Mouse (Mus musculus): Measurements from ENCODE around the gene Nptx2.

Gene Nptx2

GRCm38 (mm10) chr5:144545653-144546422, at the start of gene Nptx2:
Nptx2 (plus strand) TSS chr5:144545902.
- DNase-seq: peak; percentile 8

- no peak for DNase-seq
Measured at GRCm38 (mm10) chr5:144496481-144496880, 49.2 kb upstream of the Nptx2 start.

- no peak for DNase-seq
Measured at GRCm38 (mm10) chr5:144504239-144504638, 41.5 kb upstream of the Nptx2 start.

GRCm38 (mm10) chr5:144505731-144506130, 40.0 kb upstream of the Nptx2 start:
- DNase-seq: no peak

- DNase-seq: no peak
Measured at GRCm38 (mm10) chr5:144506156-144506555, 39.5 kb upstream of the Nptx2 start.

- no peak for DNase-seq
Measured at GRCm38 (mm10) chr5:144506689-144507552, 38.8 kb upstream of the Nptx2 start.

- DNase-seq: no peak
Measured at GRCm38 (mm10) chr5:144509431-144509830, 36.3 kb upstream of the Nptx2 start.

- DNase-seq: no peak
Measured at GRCm38 (mm10) chr5:144514738-144515137, 31.0 kb upstream of the Nptx2 start.

- DNase-seq: no peak
Measured at GRCm38 (mm10) chr5:144515241-144515640, 30.5 kb upstream of the Nptx2 start.

- no peak for DNase-seq
Measured at GRCm38 (mm10) chr5:144520096-144520495, 25.6 kb upstream of the Nptx2 start.

- no peak for DNase-seq
Measured at GRCm38 (mm10) chr5:144524774-144525173, 20.9 kb upstream of the Nptx2 start.

GRCm38 (mm10) chr5:144529123-144529522, 16.6 kb upstream of the Nptx2 start:
- DNase-seq: no peak

- DNase-seq: no peak
Measured at GRCm38 (mm10) chr5:144542711-144543308, 2.9 kb upstream of the Nptx2 start.

GRCm38 (mm10) chr5:144546423-144546995, 807 bp downstream of the Nptx2 start:
- no peak for DNase-seq

GRCm38 (mm10) chr5:144547333-144547878, 1.7 kb downstream of the Nptx2 start:
- no peak for DNase-seq

- DNase-seq: no peak
Measured at GRCm38 (mm10) chr5:144548079-144548631, 2.5 kb downstream of the Nptx2 start.

- no peak for DNase-seq
Measured at GRCm38 (mm10) chr5:144550003-144550402, 4.3 kb downstream of the Nptx2 start.

GRCm38 (mm10) chr5:144550622-144551137, 5.0 kb downstream of the Nptx2 start:
- no peak for DNase-seq

GRCm38 (mm10) chr5:144556710-144557109, 11.0 kb downstream of the Nptx2 start:
- DNase-seq: no peak

GRCm38 (mm10) chr5:144557363-144557762, 11.7 kb downstream of the Nptx2 start:
- no peak for DNase-seq

- DNase-seq: no peak
Measured at GRCm38 (mm10) chr5:144558481-144558880, 12.8 kb downstream of the Nptx2 start.

GRCm38 (mm10) chr5:144565739-144566138, 20.0 kb downstream of the Nptx2 start:
- DNase-seq: no peak
